Mouse (Mus musculus) heart, postnatal 10 days (tissue): ENCODE data around the gene Ddx25. TPM values are rescaled to one million over a fixed set of nuclear protein-coding genes. Genes with fewer than 3 reads are reported as not detected.

Experiments
- DNase-seq, 2 experiments: peaks; one replicate each; pipeline ENCODE4 v3.0.0; 2021
- intact Hi-C: fragments of 180-260 bp; cut with DNase I; formaldehyde crosslinking; loops from one replicate; pipeline ENCODE4 v1.15.1; 2025
- total RNA-seq, 2 experiments: library from RNA; stranded (reverse); gene quantifications; 2 replicates each; pipeline ENCODE4 v1.2.3; 2021

Ddx25 gene
- total RNA-seq, 2 experiments from 2014 or later: 0.02 TPM; not detected in 1

DNA sequence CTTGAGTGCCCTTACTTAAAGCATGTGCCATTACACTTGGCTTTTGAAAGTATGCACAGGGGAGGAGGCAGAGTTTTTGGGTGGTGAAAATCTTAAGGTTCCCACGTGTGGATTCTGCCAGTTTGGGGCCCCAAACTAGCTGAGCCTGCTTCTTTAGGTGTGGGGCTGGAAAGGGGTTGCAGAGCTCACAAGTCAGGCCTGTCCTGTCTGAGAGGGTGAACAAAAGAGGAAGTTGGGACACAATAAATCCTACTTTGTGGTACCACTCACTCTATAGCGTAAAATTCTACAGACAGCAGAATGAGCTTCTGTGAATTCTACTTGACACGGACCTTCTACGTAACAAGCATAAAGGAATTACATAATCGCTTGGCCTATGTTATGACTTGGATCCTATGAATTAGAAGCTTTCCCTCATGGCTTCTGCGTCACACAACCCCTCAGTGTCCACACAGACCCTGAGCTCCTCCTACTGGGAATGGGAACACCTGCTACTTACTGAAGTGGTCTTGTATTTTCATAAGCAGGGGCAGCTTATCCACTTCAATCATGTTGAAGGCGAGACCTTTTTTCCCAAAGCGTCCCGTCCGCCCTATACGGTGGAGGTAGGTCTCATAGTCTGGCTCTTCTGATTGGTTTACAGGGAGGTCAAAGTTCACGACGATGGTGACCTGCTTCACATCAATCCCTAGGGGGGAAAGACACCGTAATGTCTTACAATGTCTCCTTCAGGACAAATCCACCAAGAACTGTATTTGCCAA, 15.0 kb downstream of the Ddx25 start:
- no peak for DNase-seq
- intact Hi-C loops: loop anchor here (10.0 kb wide), 1 partner anchor 518 kb away; no protein-coding TSS in a partner anchor

DNA sequence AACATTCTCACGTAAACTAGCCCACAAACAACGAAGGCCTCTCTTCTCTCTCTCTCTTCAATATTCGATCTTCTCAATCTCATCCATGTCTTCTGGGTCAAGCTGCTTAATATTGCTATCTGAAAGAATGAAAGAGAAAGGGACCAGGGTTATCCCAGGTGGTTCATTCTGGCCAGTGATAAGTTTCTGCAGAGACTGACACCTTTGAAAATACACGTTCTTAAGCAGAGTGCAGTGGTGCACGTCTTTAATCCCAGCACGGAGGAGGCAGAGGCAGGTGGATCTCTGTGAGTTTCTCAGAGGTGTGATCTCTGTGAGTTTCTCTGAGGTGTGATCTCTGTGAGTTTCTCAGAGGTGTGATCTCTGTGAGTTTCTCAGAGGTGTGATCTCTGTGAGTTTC, 16.4 kb downstream of the Ddx25 start:
- no peak for DNase-seq
- intact Hi-C loops: loop anchor here (1.0 to 10.0 kb wide), 2 partner anchors 260 to 517 kb away; no protein-coding TSS in a partner anchor

DNA sequence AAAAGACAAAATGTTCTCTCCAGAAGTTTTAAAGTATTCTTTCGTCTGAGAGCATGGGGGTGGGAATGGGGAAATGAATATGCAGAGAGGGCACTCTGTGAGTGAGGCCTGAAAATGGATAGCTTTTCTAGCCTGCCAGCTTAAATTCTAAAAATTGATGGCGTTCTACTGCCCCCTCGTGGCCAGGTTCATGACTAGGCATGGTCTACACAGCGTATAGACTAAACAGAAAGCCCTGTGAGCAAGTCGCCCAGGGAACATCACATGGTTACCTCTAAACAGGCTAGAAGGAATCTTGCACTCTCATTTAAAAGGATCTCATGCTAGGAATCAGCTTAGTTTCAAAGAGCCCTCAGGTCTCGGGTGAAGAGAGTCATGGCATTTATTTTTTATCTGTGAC, 16.8 kb downstream of the Ddx25 start:
- DNase-seq: peak; percentile 84 to 90
- intact Hi-C loops: loop anchor here (1.0 to 10.0 kb wide), 2 partner anchors 259 to 517 kb away; no protein-coding TSS in a partner anchor

DNA sequence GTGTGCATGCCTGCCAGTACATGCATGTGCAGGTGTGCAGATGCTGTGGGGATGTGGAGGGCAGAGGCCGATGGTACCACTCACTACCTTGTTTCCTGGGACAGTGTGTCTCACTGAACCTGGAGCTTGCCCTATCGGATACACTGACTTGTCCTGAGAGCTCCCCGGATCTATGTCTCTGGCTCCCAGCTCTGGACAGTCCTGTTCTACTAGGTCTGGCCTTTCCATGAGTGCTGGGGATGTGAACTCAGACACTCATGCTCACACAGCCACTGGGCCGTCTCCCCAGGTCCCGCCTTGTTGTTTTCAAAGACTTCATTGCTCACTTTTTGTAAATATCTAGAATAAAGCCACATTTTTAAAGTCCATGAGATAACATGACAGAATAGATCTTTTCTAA, 17.3 kb downstream of the Ddx25 start:
- intact Hi-C loops: loop anchor here (1.0 to 10.0 kb wide), 2 partner anchors 259 to 516 kb away; no protein-coding TSS in a partner anchor
- DNase-seq: no peak

DNA sequence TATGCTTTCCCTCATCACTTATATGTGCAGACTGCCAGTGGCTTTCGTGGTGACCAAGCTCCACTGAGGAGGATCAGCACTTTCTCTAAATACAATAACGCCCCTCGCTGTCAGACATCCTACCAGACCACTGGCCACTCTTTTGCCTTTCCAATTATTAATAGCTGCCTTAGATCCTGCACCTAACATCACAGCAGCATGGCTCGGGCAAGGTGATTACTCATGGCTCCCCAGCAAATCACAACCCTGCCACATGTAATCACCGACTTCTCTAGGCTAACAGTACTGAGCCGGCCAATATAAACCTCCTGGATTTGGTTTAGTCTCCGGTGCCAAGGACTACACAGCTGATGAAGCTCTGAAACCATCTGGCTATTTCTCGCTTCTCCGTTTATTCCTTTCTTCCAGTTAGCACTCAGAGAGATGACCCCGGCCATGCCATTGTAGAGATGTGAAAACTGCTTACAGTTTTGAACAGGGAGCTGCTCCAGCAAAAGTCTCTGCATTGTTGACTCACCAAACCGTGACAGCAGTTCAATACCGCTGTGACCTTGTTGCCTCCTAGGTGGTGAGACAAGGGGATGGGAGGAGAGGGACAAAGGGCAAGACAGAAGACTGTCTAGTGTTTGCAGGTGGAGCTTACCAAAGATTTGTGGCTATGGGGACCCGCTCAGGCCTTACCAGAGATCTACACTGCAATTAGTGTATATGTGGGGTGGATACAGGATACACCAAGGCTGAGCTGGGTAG, 19.2 kb downstream of the Ddx25 start:
- intact Hi-C loops: no loop called here
- DNase-seq: no peak

DNA sequence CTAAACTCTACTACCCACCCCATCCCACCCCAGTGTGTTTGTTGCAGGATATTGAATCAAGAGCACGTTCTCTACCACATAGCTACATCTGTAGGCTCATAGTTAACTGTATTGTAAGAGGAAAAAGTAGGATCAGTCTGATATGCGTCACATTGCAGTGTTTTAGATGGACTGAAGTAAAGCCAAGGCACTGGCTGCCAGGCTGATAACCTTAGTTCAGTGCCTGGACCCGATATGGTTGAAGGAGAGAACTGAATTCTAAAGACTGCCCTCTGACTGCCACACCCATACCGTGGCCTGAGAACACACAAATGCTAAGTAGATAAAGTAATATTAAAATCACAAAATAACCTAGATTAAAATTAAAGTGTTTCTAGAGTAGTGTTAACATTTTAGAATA, 22.5 kb downstream of the Ddx25 start:
- intact Hi-C loops: no loop called here
- no peak for DNase-seq

DNA sequence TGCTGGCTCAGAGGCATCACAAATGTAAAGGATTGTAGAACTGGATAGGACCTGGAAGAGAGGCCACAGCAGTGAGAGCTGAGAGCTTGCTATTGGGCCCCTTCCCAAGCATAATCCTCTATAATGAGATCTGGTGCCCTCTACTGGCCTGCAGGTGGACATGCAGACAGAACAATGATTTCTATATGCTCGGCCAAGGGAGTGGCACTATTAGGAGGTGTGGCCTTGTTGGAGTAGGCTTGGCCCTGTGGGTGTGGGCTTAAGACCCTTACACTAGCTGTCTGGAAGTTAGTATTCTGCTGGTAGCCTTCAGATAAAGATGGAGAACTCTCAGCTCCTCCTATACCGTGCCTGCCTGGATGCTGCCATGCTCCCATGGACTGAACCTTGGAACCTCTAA, 23.2 kb downstream of the Ddx25 start:
- peak; percentile 64 to 76 for DNase-seq
- intact Hi-C loops: no loop called here

DNA sequence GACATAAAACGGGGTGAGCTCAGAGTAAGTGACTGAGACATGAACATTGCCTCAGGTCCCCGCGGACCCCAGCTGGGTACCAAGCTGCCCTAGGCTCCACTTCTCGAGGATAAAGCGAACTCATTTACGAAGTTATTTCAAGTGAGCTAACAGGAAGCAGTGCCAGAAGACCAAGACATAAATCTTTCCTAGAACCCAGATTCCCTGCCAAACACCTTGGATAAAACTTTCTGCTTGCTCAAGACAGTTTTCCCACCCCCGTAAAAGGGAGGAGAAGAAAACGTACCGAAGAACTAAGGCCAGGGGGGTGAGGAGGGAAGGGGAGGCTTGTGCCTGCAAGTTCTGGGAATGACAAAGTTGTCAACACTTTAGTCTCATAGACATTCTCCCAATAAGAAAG, 25.1 kb downstream of the Ddx25 start:
- intact Hi-C loops: no loop called here

DNA sequence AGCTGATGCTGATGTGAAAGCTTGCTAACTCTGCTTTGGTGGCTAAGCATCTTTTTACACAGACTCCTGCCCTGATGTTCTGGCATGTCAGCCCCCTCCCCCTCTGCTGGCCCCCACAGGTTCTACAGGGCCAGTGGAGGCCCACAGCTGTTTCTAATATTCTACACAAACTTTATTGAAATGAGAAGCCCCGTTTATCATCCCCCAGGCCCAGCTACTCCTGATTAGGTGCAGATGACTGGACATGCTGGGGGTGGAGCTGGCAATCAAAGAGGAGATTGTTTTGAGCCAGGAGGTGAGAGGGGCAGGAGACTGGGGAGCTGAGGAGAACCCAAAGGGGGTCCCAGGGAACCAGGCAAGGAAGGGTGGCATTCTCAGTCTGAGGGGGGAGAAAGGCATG, 28.5 kb downstream of the Ddx25 start:
- intact Hi-C loops: no loop called here
- no peak for DNase-seq

More for the DNA sequence above, 25.1 kb downstream of the Ddx25 start:
- DNase-seq: peak in 1 of 2 experiments; percentile 15

DNA sequence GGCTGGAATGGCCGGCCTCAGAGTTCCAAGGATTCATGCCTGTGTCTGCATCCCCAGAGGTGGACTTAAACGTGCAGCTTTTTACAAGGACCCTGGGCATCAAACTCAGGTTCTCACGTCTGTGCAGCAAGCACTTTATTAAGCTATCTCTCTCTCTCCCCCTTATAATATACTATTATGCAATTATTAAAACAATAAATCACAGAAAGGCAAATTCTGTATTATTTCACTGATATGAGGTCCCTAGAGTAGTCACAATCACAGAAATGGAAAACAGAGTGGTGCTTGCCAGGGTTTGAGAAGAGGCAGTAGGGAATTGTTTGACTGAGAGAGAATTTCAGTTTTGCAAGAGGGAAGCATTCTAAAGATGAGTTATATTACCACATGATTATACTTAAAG, 29.2 kb downstream of the Ddx25 start:
- intact Hi-C loops: no loop called here
- DNase-seq: no peak

DNA sequence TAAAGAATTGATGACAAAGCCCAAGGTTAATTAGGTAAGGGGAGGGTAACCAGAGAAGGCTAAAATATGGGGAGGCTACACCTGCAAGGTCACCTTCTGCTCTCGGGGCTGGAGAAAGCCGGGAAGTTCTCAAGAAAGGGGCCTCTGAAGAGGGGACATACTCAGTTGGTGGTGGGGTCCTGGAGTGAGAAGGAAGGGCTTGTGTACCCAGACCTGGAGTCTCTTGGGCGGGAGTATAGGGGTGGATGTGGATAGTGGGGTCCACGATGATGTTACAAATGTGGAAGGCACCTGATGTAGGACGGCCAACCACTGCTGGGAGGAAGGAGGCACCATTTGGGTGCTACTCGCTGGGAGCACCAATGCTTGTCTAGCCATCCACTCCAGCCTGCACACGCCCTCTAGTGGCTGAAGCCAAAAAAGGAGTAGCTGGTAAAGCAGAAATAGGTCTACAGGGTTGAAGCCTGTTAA, 34.4 kb downstream of the Ddx25 start:
- intact Hi-C loops: loop anchor here (1.0 to 2.0 kb wide), 2 partner anchors 101 to 242 kb away; no protein-coding TSS in a partner anchor
- peak; percentile 80 to 85 for DNase-seq

DNA sequence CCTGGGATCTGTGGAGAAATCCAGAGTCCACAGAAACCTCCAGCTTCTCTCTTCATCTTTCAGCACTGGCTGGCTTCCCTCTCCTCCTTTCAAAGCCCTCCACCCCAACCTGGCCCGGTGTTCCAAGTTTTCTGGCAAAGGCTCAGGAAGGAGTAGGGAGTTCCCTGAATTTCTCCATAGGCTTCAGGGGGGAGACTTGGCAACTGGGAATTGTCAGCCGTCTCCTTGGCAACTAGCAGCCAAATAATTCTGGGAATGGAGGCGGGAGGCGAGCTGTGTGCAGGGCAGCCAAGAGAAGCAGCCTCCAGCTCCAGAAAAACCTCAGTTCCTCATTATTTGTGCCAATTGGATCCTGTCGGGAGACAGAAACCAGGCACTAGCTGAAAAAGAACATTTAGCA, 34.8 kb downstream of the Ddx25 start:
- intact Hi-C loops: loop anchor here (2.0 kb wide), 1 partner anchor 101 kb away; no protein-coding TSS in a partner anchor
- peak; percentile 63 to 69 for DNase-seq

DNA sequence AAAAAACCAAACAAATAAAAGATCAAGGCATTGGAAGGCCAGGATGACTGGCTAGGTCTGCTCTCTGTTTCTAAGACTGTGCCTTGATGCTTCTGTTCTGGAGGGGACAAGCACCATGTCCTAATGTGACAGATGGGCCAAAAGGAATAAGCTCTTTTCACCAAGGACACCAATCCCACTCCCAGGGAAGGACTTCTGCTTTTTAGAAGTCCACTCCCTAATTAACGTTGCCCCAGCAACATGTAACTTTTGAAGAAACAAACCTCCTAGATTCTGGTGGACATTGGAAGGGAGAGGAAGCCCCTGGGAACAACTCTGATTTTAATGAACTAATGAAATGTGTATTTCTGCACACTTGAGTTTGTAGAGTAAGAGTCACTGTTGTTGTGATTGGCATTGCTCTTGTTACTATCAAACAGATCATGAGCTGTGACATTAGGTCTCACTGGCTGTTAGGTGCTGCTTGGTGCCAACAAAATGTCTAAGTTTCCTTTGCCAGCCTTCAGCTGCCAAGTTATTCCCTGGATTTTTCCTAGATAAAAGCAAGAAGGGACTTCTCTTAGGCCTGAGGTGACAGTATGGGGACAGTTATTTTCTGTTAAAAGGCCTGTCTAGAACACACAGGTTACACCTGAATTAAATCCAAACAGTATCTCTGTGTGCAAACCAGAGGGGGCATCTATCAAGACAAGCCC, 35.4 kb downstream of the Ddx25 start:
- peak in 1 of 2 experiments; percentile 31 for DNase-seq
- intact Hi-C loops: loop anchor here (2.0 kb wide), 1 partner anchor 100 kb away; no protein-coding TSS in a partner anchor

DNA sequence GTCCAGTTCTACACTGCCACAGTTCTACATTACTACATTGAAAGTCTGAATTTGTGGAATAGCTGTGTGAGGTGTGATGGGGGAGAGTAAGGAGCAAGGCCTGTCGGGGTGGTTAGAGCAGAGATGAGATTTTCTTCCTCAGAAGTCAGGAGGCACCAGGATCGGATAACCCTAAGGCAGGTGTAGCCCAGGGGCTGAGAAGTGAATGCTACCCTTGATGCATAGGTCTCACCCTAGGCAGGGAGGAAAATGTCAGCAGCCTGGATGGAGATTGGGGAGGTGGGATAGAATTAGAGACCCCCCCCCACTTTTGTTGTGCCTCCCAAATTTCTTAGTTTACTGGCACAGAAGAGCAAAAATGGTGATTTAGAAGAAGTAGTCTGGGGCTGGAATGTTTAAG, 36.1 kb downstream of the Ddx25 start:
- no peak for DNase-seq
- intact Hi-C loops: loop anchor here (2.0 kb wide), 1 partner anchor 99 kb away; no protein-coding TSS in a partner anchor

DNA sequence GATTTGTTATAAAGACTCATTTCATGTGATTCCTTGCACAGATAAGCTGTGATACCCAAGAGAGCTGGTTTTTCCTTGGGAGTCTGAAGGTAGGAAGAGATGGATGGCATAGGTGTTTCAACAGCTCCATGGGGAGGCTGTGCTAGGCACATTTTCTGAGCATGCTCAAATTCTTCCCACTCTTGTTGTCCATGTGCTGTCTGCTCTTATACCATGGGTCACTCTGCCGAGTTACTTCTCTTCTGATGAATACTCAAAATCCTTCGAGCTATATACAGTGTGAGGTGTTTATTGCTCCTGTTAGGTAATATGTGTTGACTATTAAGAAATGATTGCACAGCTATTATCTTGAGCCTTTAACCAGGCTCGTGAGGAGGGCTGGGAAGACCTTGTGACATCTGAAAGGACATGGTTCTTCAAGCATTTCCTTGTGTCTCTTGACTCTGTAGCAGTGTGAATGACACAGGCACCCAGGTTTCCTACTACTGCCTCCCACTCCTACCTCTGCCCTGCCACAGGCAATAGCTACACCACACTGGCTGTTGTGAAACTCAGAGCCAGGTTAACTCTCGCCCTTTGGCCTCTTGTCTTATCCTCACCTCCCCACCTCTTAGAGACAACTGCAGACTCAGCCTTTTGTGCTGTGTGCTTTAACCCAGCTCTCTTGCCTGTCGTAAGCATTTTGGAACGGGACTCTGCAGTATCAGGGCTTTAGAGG, 37.5 kb downstream of the Ddx25 start:
- intact Hi-C loops: no loop called here
- DNase-seq: no peak

DNA sequence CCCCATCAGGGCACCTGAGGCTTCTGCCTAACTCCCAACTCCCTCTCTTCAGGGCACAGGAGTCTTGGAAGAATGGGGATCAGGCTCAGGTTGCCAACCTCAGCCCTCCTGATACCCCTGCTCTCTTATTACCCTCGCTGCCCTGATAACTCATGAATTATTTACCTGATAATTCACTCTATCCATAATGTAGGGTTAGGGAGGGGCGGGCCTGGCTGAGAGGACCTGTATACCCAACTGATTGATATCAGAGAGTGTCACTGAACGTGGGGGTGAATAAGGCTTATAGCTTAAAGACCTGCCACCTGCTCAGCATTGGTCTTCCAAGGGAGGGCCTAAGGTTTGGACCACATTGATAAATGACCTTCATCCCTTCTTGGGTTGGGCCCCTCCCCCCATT, 40.2 kb downstream of the Ddx25 start, which contains the start of gene Gm1113:
Gene Gm1113 (minus strand): TSS at position 101 of the 400 bp plus-strand sequence.
- intact Hi-C loops: no loop called here
- no peak for DNase-seq

DNA sequence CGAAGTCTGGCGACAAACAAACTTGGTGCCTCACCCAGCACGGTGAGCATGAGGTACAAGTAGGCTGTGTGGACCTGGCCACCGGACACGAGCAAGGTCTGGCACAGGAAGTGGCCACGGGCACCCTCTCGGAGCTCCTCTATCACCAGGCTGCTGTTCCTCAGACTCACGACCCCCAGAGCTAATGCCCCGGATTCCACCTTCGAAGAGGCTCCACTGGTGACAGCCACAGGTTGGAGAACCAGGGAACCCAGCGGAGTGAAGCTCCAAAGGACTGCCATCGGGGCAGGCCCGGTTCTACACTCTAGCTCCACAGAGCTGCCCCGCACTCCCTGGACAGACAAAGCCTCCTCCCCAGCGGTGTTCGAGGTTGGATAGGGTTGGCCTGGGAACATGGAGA, 41.6 kb downstream of the Ddx25 start:
- no peak for DNase-seq
- intact Hi-C loops: no loop called here

DNA sequence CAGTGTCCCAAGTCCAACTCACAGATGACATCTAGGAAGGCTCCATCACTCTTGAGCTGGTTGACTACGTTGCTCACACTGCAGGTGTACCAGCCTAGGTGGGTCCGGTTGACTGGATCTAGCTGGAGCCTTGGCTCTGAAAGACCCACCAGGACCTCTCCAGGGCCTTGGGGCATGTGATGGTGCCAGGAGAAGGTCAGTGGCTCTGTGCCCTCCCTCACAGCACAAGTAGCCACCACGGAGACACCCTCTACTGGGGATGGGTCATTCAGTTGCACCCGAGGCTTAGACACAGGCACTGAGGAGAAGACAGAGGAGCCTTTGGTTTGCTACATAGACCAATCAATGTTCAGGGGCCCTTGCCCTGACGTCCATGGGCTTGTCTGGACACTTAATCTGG, 42.1 kb downstream of the Ddx25 start:
- DNase-seq: no peak
- intact Hi-C loops: no loop called here

DNA sequence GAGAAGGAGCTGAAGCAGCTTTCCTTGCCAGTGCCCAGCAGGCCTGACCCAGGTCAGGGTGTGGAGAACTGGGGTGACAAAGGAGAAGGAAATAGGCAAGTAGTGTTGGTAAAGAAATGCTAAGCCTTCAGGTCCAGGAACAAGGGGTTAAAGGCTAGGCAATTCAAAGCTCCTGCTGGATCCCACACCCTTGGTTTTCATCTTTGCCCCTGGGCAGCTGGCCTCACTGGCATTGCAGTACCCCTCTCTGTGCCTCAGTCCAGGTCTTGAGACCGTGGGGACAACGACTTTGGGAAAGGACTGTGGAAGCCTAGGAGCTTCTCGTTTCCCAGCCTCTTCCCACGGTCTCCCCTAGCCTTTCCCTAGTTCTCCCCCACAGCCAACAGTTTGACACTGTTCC, 44.4 kb downstream of the Ddx25 start:
- no peak for DNase-seq
- intact Hi-C loops: no loop called here

DNA sequence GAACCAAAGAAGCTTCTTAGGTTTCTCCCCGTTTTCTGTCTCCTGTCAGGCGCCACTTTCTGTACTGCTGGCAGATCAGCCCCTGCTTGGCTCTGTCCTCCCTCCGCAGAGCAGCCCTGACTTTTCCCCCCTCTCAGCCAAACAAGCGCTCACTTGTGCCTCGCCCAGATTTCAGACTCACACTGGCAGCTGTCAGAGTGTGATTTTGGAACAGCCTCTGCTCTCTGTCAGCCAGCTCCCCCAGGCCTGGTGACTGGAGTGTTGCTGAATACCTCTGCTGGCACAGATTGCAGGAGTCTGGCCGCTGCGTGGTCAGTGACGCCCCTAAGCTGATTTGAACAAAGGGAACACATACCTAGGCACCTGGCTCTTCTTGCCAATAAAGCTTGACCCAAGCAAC, 50.1 kb downstream of the Ddx25 start:
- DNase-seq: peak; percentile 81 to 83
- intact Hi-C loops: no loop called here
